Mouse (Mus musculus): ENCODE data around the gene Ube3b.

DNA sequence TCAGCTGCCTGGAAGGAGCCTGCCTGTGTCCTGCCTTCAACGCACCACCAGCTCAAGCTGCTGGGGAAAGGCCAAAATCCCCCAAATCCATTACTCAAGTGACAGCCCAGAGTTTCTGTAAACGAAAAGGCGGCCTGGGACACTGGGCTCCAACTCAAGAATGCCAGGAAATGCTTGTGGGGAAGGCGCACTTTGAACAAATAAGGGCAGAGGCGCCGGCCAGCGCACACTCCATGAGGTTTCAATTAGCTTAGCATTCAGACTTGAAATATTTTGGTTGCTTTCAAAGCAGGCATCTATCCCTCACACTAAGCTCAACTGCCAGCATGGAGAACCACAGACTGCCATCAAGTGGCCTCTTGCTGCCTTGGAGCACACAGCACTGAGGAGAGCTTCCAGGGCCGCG lies 10.0 kb upstream of the Ube3b start:
- TF ChIP-seq CTCF (IDR thresholded peaks at IDR 0.05; ENCODE audit: low read depth, low read length) = no peak
- TF ChIP-seq EP300 (IDR thresholded peaks at IDR 0.05; ENCODE audit: insufficient read depth, low read depth, low read length) = no peak
